Mouse (Mus musculus) frontal cortex, adult 2 months (tissue): Measurements from ENCODE around the gene Olfr972. TPM values are rescaled to one million over a fixed set of nuclear protein-coding genes. Genes with fewer than 3 reads are reported as not detected.
"Not testable (repeated sequence)": the region's sequence is repeated elsewhere in the genome, so short reads cannot be mapped to it uniquely, and the experiment has no call there.

Experiments
- DNase-seq, 2 experiments: peaks; one replicate each; pipeline ENCODE4 v3.0.0; 2022; ENCODE audit warnings: low spot score in 1 of 2; ENCODE audit errors: extremely low spot score in 1 of 2
- polyA plus RNA-seq: library from polyadenylated mRNA; depleted of rRNA; stranded (reverse); fragments of >200 nt; gene quantifications from 2 replicates; pipeline ENCODE4 v1.2.3, GENCODE M21; 2012; rRNA removed

Gene Olfr972
- polyA plus RNA-seq, result 0.06 TPM in 1 of 2 replicates, not detected in the other

- no peak for DNase-seq
Measured at GRCm38 (mm10) chr9:39866122-39866521, at the start of gene Olfr972. Gene Olfr972, plus strand, starts transcription at chr9:39866422.

- DNase-seq, result not testable (repeated sequence)
Measured at GRCm38 (mm10) chr9:39836576-39836975, 29.6 kb upstream of the Olfr972 start, which contains the start of gene Olfr971. Gene Olfr971, plus strand, starts transcription at chr9:39836876.

GRCm38 (mm10) chr9:39871986-39872385 lies 5.8 kb downstream of the Olfr972 start:
- not testable (repeated sequence) for DNase-seq

- not testable (repeated sequence) for DNase-seq
Measured at GRCm38 (mm10) chr9:39877541-39878396, 11.5 kb downstream of the Olfr972 start.

- DNase-seq, result no peak
Measured at GRCm38 (mm10) chr9:39905106-39905505, 38.9 kb downstream of the Olfr972 start.

- DNase-seq, result no peak
Measured at GRCm38 (mm10) chr9:39907036-39907435, 40.8 kb downstream of the Olfr972 start, which contains the start of gene Olfr229. Gene Olfr229, plus strand, starts transcription at chr9:39907336.

GRCm38 (mm10) chr9:39909939-39910338 lies 43.7 kb downstream of the Olfr972 start:
- DNase-seq, result no peak

Other genes with a start within 250 kb of the Olfr972 start
- not detected in 2 replicates for gene Olfr960, start 245.0 kb upstream of the Olfr972 start, polyA plus RNA-seq
- gene Olfr961, start 221.3 kb upstream of the Olfr972 start, polyA plus RNA-seq, result not detected in 2 replicates
- not detected in 2 replicates for gene Olfr963, start 199.2 kb upstream of the Olfr972 start, polyA plus RNA-seq
- gene Olfr149, start 159.3 kb upstream of the Olfr972 start, polyA plus RNA-seq, result not detected in 2 replicates
- gene Olfr965, start 155.1 kb upstream of the Olfr972 start, polyA plus RNA-seq, result 0.11 TPM in 1 of 2 replicates, not detected in the other
- gene Olfr150, start 135.4 kb upstream of the Olfr972 start, polyA plus RNA-seq, result not detected in 2 replicates
- not detected in 2 replicates for gene Olfr967, start 120.2 kb upstream of the Olfr972 start, polyA plus RNA-seq
- gene Olfr968, start 83.2 kb upstream of the Olfr972 start, polyA plus RNA-seq, result not detected in 2 replicates
- gene Olfr969, start 75.5 kb upstream of the Olfr972 start, polyA plus RNA-seq, result not detected in 2 replicates
- not detected in 2 replicates for gene Olfr970, start 57.6 kb upstream of the Olfr972 start, polyA plus RNA-seq
- gene Olfr971, start 29.5 kb upstream of the Olfr972 start, polyA plus RNA-seq, result not detected in 2 replicates
- not detected in 2 replicates for gene Olfr229, start 40.9 kb downstream of the Olfr972 start, polyA plus RNA-seq
- not detected in 2 replicates for gene Olfr974, start 71.1 kb downstream of the Olfr972 start, polyA plus RNA-seq
- gene Olfr975, start 85.6 kb downstream of the Olfr972 start, polyA plus RNA-seq, result 0.02 TPM in 1 of 2 replicates, not detected in the other
- gene Olfr976, start 94.7 kb downstream of the Olfr972 start, polyA plus RNA-seq, result not detected in 2 replicates
- gene Olfr978, start 125.7 kb downstream of the Olfr972 start, polyA plus RNA-seq, result not detected in 2 replicates
- gene Olfr979, start 137.0 kb downstream of the Olfr972 start, polyA plus RNA-seq, result not detected in 2 replicates
- gene Olfr980, start 143.2 kb downstream of the Olfr972 start, polyA plus RNA-seq, result not detected in 2 replicates
- 0.04 and 0.11 TPM in 2 replicates for gene Olfr981, start 155.0 kb downstream of the Olfr972 start, polyA plus RNA-seq
- gene Olfr982, start 207.4 kb downstream of the Olfr972 start, polyA plus RNA-seq, result not detected in 2 replicates
- not detected in 2 replicates for gene Olfr983, start 227.2 kb downstream of the Olfr972 start, polyA plus RNA-seq
- gene Olfr984, start 247.8 kb downstream of the Olfr972 start, polyA plus RNA-seq, result not detected in 2 replicates